Mouse (Mus musculus): ENCODE data around the gene Fam3c.

DNA sequence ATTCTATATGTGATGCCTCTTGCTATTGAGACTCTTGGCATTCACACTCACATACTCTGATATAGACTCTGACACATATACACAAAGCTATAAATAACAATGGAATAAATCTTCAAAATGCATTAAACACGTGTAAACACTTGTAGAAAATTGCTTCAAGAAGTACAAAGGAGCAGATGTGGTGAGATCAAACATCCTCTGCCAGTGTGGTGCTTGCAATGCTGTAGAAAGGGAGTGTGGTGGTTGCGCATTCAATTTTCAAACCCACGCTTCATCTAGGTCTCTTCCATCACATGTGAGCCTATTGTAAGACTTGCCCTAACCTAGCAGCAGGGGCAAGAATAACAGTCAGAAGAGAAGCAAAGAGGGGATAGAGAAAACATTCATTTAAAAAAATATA, 18.7 kb upstream of the Fam3c start:
- TF ChIP-seq E2F4 (IDR thresholded peaks at IDR 0.05; ENCODE audit: insufficient read depth) (no peak), POLR2A (IDR thresholded peaks at IDR 0.05; ENCODE audit: insufficient read length, low read depth) (no peak)
